Mouse (Mus musculus): ENCODE data around the gene Tmem184b.

DNA sequence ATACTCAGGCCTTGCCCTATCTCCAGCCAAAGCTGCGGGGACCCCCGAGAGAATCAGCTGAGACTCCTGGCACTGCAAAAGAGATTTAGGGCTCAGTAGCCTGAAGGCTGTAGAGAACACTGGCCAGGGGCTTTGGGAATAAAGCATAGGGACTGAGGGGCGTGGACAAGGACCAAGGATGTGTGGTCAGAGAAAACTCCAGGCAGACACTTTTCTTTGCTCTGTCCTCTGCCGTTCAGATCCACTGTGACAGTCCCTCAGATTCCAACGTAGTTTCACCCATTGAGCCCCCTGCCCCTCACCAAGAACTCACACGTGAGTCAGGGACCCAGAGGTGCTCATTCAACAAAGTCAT is 38.9 kb upstream of the Tmem184b start:
- TF ChIP-seq USF1 (IDR thresholded peaks at IDR 0.05; ENCODE audit: low read depth) (no peak), MYOG (IDR thresholded peaks at IDR 0.05; ENCODE audit: control insufficient read depth, extremely low read depth, insufficient read length) (no peak), CTCF (IDR thresholded peaks at IDR 0.05; ENCODE audit: control insufficient read depth, insufficient read depth, insufficient read length) (no peak)
